Mouse (Mus musculus) cerebellum, adult 2 months (tissue): Measurements from ENCODE around the gene Irf4.

ENCODE experiments used
- CTCF ChIP-seq: fragments of 200-500 bp; IDR thresholded peaks from 2 replicates; pipeline ENCODE4 v1.5.1; 2011; ENCODE audit warnings: low read depth, mild to moderate bottlenecking, control low read depth, low read length, moderate library complexity, borderline replicate concordance; ENCODE audit not compliant: insufficient read depth
- POLR2A ChIP-seq: fragments of 200-500 bp; IDR thresholded peaks from 2 replicates; pipeline ENCODE4 v1.6.1; 2011; ENCODE audit warnings: low read length, control low read depth, borderline replicate concordance; ENCODE audit not compliant: insufficient read depth

DNA sequence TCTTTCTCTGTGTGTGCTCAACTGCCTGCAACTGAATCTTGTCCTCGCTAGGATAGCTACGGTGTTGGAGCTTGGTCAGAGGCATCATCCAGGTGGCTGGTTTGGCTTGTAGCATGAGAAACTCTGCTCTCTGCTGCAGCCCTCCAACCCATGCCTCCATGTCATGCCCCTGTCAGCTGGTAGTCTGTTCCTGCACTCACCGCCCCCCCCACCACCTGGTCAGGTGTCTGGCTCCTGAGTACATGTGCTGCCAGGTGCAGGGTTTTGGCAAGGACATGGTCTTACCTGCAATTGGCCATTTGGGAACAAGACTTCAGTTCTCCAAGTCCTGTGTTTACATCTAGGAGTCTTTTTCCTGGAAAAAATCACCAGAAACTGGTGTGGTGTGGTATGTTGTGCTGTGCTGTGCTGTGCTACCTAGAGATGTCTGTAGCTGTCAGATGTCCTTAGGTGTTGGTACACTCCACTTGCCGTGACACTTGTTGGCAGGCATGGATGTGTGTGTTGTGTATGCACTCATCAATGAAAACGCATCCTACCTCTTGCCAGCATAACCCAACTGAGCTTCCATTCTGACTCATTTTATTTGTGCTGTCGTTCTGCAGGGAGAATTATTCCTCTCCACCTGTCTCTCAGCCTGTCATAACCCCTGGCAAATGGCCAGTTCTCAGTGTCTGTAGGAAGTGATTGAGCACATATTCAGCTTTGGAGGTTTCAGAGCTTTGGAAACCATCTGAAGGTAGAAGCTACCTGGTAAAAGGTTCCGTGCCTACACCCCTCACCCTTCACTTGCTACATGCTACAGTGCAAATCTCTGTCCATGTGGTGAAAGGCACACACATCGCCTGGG, 44.6 kb upstream of the Irf4 start:
- no peak for TF ChIP-seq CTCF
- TF ChIP-seq POLR2A, result no peak
